Mouse (Mus musculus) MEL (cell line): ENCODE measurements at regions not wholly inside any gene's neighbourhood (a gene's known extent, or its start where the extent isn't known, plus 50 kb on each side); places are given as distances from the start of the nearest gene placed in this dataset.

Source experiments
- DNase-seq: peaks from one replicate; pipeline ENCODE4 v3.0.0; 2011; ENCODE audit warnings: low read depth, low spot score
- H3K27ac ChIP-seq: 2 replicates; pipeline ENCODE4 v1.5.1; 2012; ENCODE audit warnings: low read depth, mild to moderate bottlenecking, control low read depth, low read length, moderate library complexity; ENCODE audit not compliant: control insufficient read depth
- H3K27me3 ChIP-seq, 2 experiments: fragments of 150-350 bp in 1 of 2; sonication (generic) in 1 of 2; 2 replicates each; pipeline ENCODE4 v1.6.1; 2012; ENCODE audit warnings: low read length in 2 of 2, mild to moderate bottlenecking in 2 of 2, improper control_type of control experiment in 1 of 2, moderate library complexity in 1 of 2; ENCODE audit not compliant: insufficient read depth in 2 of 2, control insufficient read depth in 1 of 2
- H3K36me3 ChIP-seq, 2 experiments: 2 replicates each; pipeline ENCODE4 v1.6.1; 2012 to 2014; ENCODE audit warnings: low read length in 2 of 2, improper control_type of control experiment in 1 of 2, inconsistent platforms in 1 of 2, mild to moderate bottlenecking in 1 of 2; ENCODE audit not compliant: insufficient read depth in 2 of 2, control insufficient read depth in 1 of 2
- H3K4me1 ChIP-seq, 2 experiments: fragments of 150-350 bp in 1 of 2; sonication (generic) in 1 of 2; 2 replicates each; pipeline ENCODE4 v1.6.1; 2012; ENCODE audit warnings: low read length in 2 of 2, improper control_type of control experiment in 1 of 2, mild to moderate bottlenecking in 1 of 2; ENCODE audit not compliant: insufficient read depth in 2 of 2, control insufficient read depth in 1 of 2
- H3K4me3 ChIP-seq, 2 experiments: fragments of 150-350 bp in 1 of 2; sonication (generic) in 1 of 2; 2 replicates each; pipeline ENCODE4 v1.5.1; 2012; ENCODE audit warnings: low read depth in 2 of 2, low read length in 2 of 2, mild to moderate bottlenecking in 2 of 2, moderate library complexity in 2 of 2, control low read depth in 1 of 2, improper control_type of control experiment in 1 of 2; ENCODE audit not compliant: control insufficient read depth in 1 of 2, insufficient read depth in 1 of 2
- H3K79me2 ChIP-seq: 2 replicates; pipeline ENCODE4 v1.6.1; 2012; ENCODE audit warnings: mild to moderate bottlenecking, low read length, moderate library complexity; ENCODE audit not compliant: control insufficient read depth, poor library complexity, insufficient read depth
- H3K9ac ChIP-seq: 2 replicates; pipeline ENCODE4 v1.6.1; 2012; ENCODE audit warnings: low read depth, mild to moderate bottlenecking, control low read depth, low read length, moderate library complexity; ENCODE audit not compliant: control insufficient read depth, poor library complexity, severe bottlenecking
- H3K9me3 ChIP-seq: fragments of 150-350 bp; sonication (generic); replicated peaks from 2 replicates; pipeline ENCODE4 v1.6.1; 2012; ENCODE audit warnings: mild to moderate bottlenecking, low read length, improper control_type of control experiment, moderate library complexity; ENCODE audit not compliant: insufficient read depth
- BHLHE40 ChIP-seq: IDR thresholded peaks from 2 replicates; pipeline ENCODE4 v1.6.1; 2012; ENCODE audit warnings: low read depth, mild to moderate bottlenecking, inconsistent platforms, low read length, improper control_type of control experiment, borderline replicate concordance
- CHD1 ChIP-seq: IDR thresholded peaks from 2 replicates; pipeline ENCODE4 v1.6.1; 2012; ENCODE audit warnings: low read depth, mild to moderate bottlenecking, inconsistent platforms, low read length, improper control_type of control experiment
- CHD2 ChIP-seq: IDR thresholded peaks from 2 replicates; pipeline ENCODE4 v1.6.1; 2011; ENCODE audit warnings: low read length, improper control_type of control experiment
- E2F4 ChIP-seq: IDR thresholded peaks from 2 replicates; pipeline ENCODE4 v1.6.1; 2011; ENCODE audit warnings: low read depth, low read length, improper control_type of control experiment, borderline replicate concordance
- ELF1 ChIP-seq: IDR thresholded peaks from 2 replicates; pipeline ENCODE4 v1.6.1; 2014; ENCODE audit warnings: low read depth, mild to moderate bottlenecking, inconsistent platforms, low read length, improper control_type of control experiment, moderate library complexity
- EP300 ChIP-seq, 2 experiments: IDR thresholded peaks; 2 replicates each; pipeline ENCODE4 v1.6.1; 2011; ENCODE audit warnings: improper control_type of control experiment in 2 of 2, low read length in 2 of 2, low read depth in 1 of 2, mild to moderate bottlenecking in 1 of 2
- GABPA ChIP-seq: IDR thresholded peaks from 2 replicates; pipeline ENCODE4 v1.6.1; 2012; ENCODE audit warnings: low read depth, mild to moderate bottlenecking, inconsistent platforms, low read length, improper control_type of control experiment, moderate library complexity
- HCFC1 ChIP-seq: IDR thresholded peaks from 2 replicates; pipeline ENCODE4 v1.6.1; 2012; ENCODE audit warnings: low read depth, mild to moderate bottlenecking, inconsistent platforms, low read length, improper control_type of control experiment, moderate library complexity
- MAFK ChIP-seq: IDR thresholded peaks from 2 replicates; pipeline ENCODE4 v1.6.1; 2011; ENCODE audit warnings: low read depth, mild to moderate bottlenecking, low read length, improper control_type of control experiment, borderline replicate concordance
- MAX ChIP-seq: IDR thresholded peaks from 2 replicates; pipeline ENCODE4 v1.6.1; 2011; ENCODE audit warnings: low read length, improper control_type of control experiment
- MAZ ChIP-seq: IDR thresholded peaks from 2 replicates; pipeline ENCODE4 v1.6.1; 2012; ENCODE audit warnings: low read depth, mild to moderate bottlenecking, inconsistent platforms, low read length, improper control_type of control experiment
- MEF2A ChIP-seq: IDR thresholded peaks from 2 replicates; pipeline ENCODE4 v1.6.1; 2014; ENCODE audit warnings: low read depth, mild to moderate bottlenecking, inconsistent platforms, low read length, improper control_type of control experiment; ENCODE audit not compliant: poor library complexity, insufficient replicate concordance, severe bottlenecking; ENCODE audit errors: extremely low read depth
- MXI1 ChIP-seq: IDR thresholded peaks from 2 replicates; pipeline ENCODE4 v1.6.1; 2011; ENCODE audit warnings: mild to moderate bottlenecking, low read depth, low read length, improper control_type of control experiment
- MYC ChIP-seq: IDR thresholded peaks from 2 replicates; pipeline ENCODE4 v1.6.1; 2011; ENCODE audit warnings: low read depth, mild to moderate bottlenecking, low read length, improper control_type of control experiment, moderate library complexity
- POLR2AphosphoS2 ChIP-seq: IDR thresholded peaks from 2 replicates; pipeline ENCODE4 v1.6.1; 2011; ENCODE audit warnings: low read length, improper control_type of control experiment
- POLR2AphosphoS5 ChIP-seq: IDR thresholded peaks from 2 replicates; pipeline ENCODE4 v1.6.1; 2012; ENCODE audit warnings: low read depth, borderline replicate concordance, mild to moderate bottlenecking, inconsistent platforms, low read length, moderate library complexity, mixed read lengths
- RAD21 ChIP-seq: IDR thresholded peaks from 2 replicates; pipeline ENCODE4 v1.6.1; 2011; ENCODE audit warnings: mild to moderate bottlenecking, low read depth, low read length, improper control_type of control experiment
- SIN3A ChIP-seq: IDR thresholded peaks from 2 replicates; pipeline ENCODE4 v1.6.1; 2012; ENCODE audit warnings: low read length, improper control_type of control experiment, inconsistent platforms
- SMC3 ChIP-seq: IDR thresholded peaks from 2 replicates; pipeline ENCODE4 v1.6.1; 2011; ENCODE audit warnings: low read depth, low read length, improper control_type of control experiment
- USF1 ChIP-seq: IDR thresholded peaks from 2 replicates; pipeline ENCODE4 v1.6.1; 2014; ENCODE audit warnings: low read depth, mild to moderate bottlenecking, inconsistent platforms, low read length, improper control_type of control experiment, moderate library complexity
- ZNF384 ChIP-seq: IDR thresholded peaks from 2 replicates; pipeline ENCODE4 v1.6.1; 2012; ENCODE audit warnings: low read depth, mild to moderate bottlenecking, inconsistent platforms, low read length, improper control_type of control experiment

DNA sequence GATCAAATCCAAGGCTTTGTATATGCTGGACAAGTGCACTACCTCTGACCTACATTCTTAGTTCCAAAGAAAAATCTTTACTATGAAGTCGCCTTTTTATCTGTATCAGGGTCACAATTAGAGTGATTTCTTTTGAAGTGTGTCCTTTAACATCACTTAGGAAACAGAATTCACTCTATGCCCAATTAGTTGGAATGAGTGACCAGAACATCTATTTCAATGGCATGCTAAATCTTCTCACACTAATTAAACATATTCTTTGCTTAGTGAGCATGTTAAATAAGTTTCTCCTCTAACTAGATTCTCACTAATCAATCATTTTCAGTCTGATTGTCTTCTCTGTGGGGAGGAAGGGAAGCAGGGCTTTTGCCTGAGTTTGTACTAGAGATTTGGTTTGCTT is 84.9 kb downstream of the Arl6ip6 start:
- Histone ChIP-seq H3K9me3 (no peaks in the 10 kb centered on the region), H3K79me2 (no peaks in the 10 kb centered on the region), H3K4me3 (no peak overlapping the region), H3K9ac (no peak overlapping the region), H3K4me1 (no peaks in the 10 kb centered on the region), H3K27ac (no peak overlapping the region), H3K36me3 (no peaks in the 10 kb centered on the region), H3K27me3 (no peaks in the 10 kb centered on the region; a peak in 1 of 4 replicates)
- no peak for TF ChIP-seq ELF1
- TF ChIP-seq SMC3, result no peak
- TF ChIP-seq MAFK, result no peak
- no peak for TF ChIP-seq POLR2AphosphoS5
- no peak for TF ChIP-seq CHD2
- no peak for TF ChIP-seq POLR2AphosphoS2
- no peak for TF ChIP-seq GABPA
- no peak for TF ChIP-seq MXI1
- TF ChIP-seq CHD1, result no peak
- TF ChIP-seq BHLHE40, result no peak
- no peak for TF ChIP-seq MAZ
- no peak for TF ChIP-seq E2F4
- no peak for TF ChIP-seq USF1
- TF ChIP-seq MAX, result no peak
- TF ChIP-seq MYC, result no peak
- no peak for TF ChIP-seq MEF2A
- TF ChIP-seq ZNF384, result no peak
- no peak for TF ChIP-seq EP300 (IDR thresholded peaks at IDR 0.05; ENCODE audit: low read depth in 1 of 2, low read length in 2 of 2)
- TF ChIP-seq SIN3A, result no peak
- DNase-seq, result no peak

DNA sequence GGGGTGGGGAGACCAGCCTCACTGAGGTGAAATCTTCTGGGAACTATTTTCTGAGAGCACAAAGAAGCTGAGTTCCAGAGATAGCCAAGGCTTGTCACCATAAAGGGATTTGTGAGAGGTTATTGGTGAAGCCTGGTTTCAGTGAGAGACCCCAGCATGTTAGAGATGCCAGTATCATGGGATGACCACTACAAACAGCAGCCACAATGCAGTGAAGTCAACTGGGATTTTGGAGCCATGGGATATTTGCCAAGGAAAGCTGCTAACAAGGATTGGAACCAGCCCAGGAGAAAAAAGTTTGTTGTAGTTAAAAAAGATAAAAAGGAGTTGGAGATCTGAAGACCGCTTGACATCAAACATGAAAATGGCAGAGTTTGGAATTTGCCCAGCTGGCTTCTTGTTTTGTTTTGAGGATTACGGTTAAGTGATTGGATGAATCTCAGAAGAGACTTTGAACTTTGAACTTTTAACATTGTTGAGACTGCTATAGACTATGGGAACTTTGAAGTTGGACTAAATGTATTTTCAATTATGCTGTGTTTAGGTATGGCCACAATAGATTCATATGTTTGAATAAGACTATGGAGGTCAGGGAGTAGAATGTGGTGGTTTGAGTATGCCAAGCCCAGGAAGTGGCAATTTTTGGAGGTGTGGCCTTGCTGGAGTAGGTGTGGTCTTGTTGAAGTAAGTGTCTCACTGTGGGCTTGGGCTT is 110.3 kb downstream of the Arl6ip6 start:
- TF ChIP-seq MXI1 (no peak), RAD21 (no peak), HCFC1 (no peak), MAZ (no peak), E2F4 (no peak), MAX (no peak)
- H3K27ac ChIP-seq, result no peak overlapping the region

More for the DNA sequence above, 110.3 kb downstream of the Arl6ip6 start:
- no peaks in the 10 kb centered on the region for H3K79me2 ChIP-seq
- H3K9me3 ChIP-seq, result no peaks in the 10 kb centered on the region
- H3K36me3 ChIP-seq, result no peaks in the 10 kb centered on the region
- H3K9ac ChIP-seq, result no peak overlapping the region
- no peaks in the 10 kb centered on the region for H3K27me3 ChIP-seq
- no peak for DNase-seq
- no peaks in the 10 kb centered on the region for H3K4me1 ChIP-seq
- no peak overlapping the region for H3K4me3 ChIP-seq
